Mouse (Mus musculus) heart, adult 2 months (tissue): ENCODE results near the gene Msi2. TPM values are rescaled to one million over a fixed set of nuclear protein-coding genes. Genes with fewer than 3 reads are reported as not detected.

Source experiments
- DNase-seq, 2 experiments: peaks; one replicate each; pipeline ENCODE4 v3.0.0; 2021
- H3K27ac ChIP-seq: fragments of 200-600 bp; 2 replicates; pipeline ENCODE4 v1.8.1; 2022
- H3K27me3 ChIP-seq: fragments of 200-500 bp; 2 replicates; pipeline ENCODE4 v1.6.1; 2012; ENCODE audit warnings: mild to moderate bottlenecking, low read length, inconsistent platforms, mixed read lengths; ENCODE audit not compliant: control insufficient read depth, insufficient read depth
- H3K36me3 ChIP-seq: fragments of 200-500 bp; 2 replicates; pipeline ENCODE4 v1.6.1; 2012; ENCODE audit warnings: low read length, inconsistent platforms; ENCODE audit not compliant: control insufficient read depth, insufficient read depth
- H3K4me1 ChIP-seq: fragments of 200-500 bp; 2 replicates; pipeline ENCODE4 v1.6.1; 2011; ENCODE audit warnings: low read length; ENCODE audit not compliant: control insufficient read depth, insufficient read depth
- H3K4me3 ChIP-seq: fragments of 200-600 bp; 2 replicates; pipeline ENCODE4 v1.8.1; 2022
- H3K79me2 ChIP-seq: fragments of 200-500 bp; replicated peaks from 2 replicates; pipeline ENCODE4 v1.6.1; 2012; ENCODE audit warnings: mild to moderate bottlenecking, inconsistent platforms, low read length, moderate library complexity, mixed read lengths; ENCODE audit not compliant: control insufficient read depth, insufficient read depth
- H3K9ac ChIP-seq: fragments of 200-500 bp; 2 replicates; pipeline ENCODE4 v1.6.1; 2012; ENCODE audit warnings: low read depth, mild to moderate bottlenecking, control low read depth, inconsistent platforms, low read length, mixed read lengths
- CTCF ChIP-seq: fragments of 200-600 bp; IDR thresholded peaks from 2 replicates; pipeline ENCODE4 v1.8.1; 2022; ENCODE audit warnings: antibody characterized with exemption, mild to moderate bottlenecking, moderate library complexity
- EP300 ChIP-seq: fragments of 200-500 bp; IDR thresholded peaks from 2 replicates; pipeline ENCODE4 v1.6.1; 2011; ENCODE audit warnings: low read depth, low read length, control low read depth; ENCODE audit not compliant: insufficient read depth
- POLR2A ChIP-seq: fragments of 200-500 bp; IDR thresholded peaks from 2 replicates; pipeline ENCODE4 v1.6.1; 2011; ENCODE audit warnings: mild to moderate bottlenecking, low read depth, low read length, control low read depth; ENCODE audit not compliant: insufficient read depth
- WGBS: fragments of 180-500 bp; shearing (Covaris S2); methylation state at CpG from one replicate; pipeline ENCODE4 v1.1.7; 2018; 5-methylcytosine and 5-hydroxymethylcytosine counted together
- intact Hi-C: fragments of 180-260 bp; cut with DNase I; formaldehyde crosslinking; loops from one replicate; pipeline ENCODE4 v1.15.1; 2025
- polyA plus RNA-seq: library from polyadenylated mRNA; depleted of rRNA; stranded (reverse); fragments of >200 nt; gene quantifications from 2 replicates; pipeline ENCODE4 v1.2.3, GENCODE M21; 2012
- total RNA-seq, 2 experiments: library from RNA; stranded (reverse); gene quantifications; 2 replicates each; pipeline ENCODE4 v1.2.3; 2021

Msi2 gene
- total and polyA plus RNA-seq, 3 experiments, result 42.5 to 208 (median 176) TPM

DNA sequence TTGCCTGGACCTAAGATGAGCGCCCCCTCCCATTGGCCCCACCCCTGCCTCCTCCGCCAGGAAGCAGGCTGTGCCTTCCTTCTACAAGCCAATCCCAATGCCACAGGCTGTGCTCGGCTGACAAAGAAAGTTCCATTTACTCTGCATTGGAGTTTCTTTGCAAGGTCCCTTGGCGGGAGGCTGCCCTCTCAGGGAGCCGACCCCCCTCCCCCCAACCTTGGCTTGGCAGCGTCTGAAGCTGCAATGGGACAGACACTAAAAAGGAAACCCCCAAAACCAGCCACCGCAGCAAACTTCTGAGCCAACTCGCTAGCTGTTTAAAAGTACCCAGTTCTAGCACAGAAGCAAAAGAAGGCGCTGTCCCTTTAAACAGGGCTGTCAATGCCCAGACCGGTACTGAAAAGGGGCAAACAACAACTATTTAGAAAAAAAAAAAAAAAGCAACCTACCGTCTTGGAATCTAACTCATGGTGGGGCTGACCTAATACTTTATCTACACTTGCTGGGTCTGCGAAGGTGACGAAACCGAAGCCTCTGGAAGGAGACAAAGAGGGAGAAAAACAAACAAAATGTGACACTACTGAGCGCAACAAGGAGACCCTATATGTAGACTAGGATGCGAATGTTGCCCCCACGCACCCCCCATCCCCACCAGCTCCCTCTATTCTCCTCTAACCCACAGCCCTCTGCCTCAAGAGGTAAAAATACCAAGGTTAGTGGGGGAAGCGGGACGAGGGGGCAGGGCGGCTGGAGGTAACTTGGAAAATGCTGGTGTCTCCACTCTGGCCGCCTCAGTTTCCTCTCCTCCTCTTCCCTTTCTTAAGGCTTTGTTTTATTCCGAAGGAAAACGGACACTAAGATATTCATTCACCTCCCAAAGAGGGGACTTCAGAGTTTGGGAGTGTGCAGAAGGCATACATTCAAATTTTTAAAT lies 2.0 kb downstream of the Msi2 start:
- 2% methylated on average over 23 of the region's 23 CpGs for WGBS
- peaks cover 5% of the 10 kb centered on the region for H3K36me3 ChIP-seq
- H3K4me3 ChIP-seq, result peak overlapping the region; percentile 90
- TF ChIP-seq CTCF (no peak), POLR2A (no peak), EP300 (no peak)
- H3K27ac ChIP-seq, result peak overlapping the region; percentile 98
- peaks cover 1% of the 10 kb centered on the region; the same call in 1 of the 2 replicates for H3K4me1 ChIP-seq
- intact Hi-C loops, result loop anchor here (5.0 kb wide), 2 partner anchors 64 to 159 kb away; no protein-coding TSS in a partner anchor
- H3K27me3 ChIP-seq, result no peaks in the 10 kb centered on the region
- H3K9ac ChIP-seq, result peak overlapping the region; percentile 86
- peak; percentile 41 to 47 for DNase-seq
- no peaks in the 10 kb centered on the region for H3K79me2 ChIP-seq

DNA sequence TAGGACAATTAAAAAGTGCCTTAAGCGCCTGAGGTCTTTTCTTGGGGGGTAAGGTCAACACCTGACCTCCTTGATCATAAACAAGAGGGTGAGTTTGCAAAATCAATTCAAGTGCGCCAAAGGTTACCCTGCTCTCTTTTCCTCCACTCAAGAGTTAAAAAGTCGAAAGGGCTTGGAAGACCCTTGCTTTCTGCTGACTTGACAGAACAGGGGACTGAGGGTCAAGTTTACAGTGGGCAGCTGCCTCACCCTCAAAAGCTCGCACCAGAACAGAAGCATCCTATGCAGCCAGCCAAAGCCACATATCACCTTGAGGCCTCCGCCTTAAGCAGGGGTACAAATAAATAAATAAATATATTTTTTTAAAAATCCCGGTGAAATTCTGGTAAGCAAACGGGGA lies 3.0 kb downstream of the Msi2 start:
- Histone ChIP-seq H3K9ac (no peak overlapping the region), H3K36me3 (peaks cover 5% of the 10 kb centered on the region), H3K4me1 (peaks cover 1% of the 10 kb centered on the region; the same call in 1 of the 2 replicates), H3K27me3 (no peaks in the 10 kb centered on the region), H3K27ac (peak overlapping the region; percentile 12; the same call in 1 of the 2 replicates), H3K4me3 (no peak overlapping the region), H3K79me2 (no peaks in the 10 kb centered on the region)
- DNase-seq, result no peak
- intact Hi-C loops, result loop anchor here (5.0 kb wide), 2 partner anchors 63 to 158 kb away; no protein-coding TSS in a partner anchor
- TF ChIP-seq POLR2A (no peak), EP300 (no peak), CTCF (no peak)
- 60% methylated on average over 7 of the region's 7 CpGs for WGBS

DNA sequence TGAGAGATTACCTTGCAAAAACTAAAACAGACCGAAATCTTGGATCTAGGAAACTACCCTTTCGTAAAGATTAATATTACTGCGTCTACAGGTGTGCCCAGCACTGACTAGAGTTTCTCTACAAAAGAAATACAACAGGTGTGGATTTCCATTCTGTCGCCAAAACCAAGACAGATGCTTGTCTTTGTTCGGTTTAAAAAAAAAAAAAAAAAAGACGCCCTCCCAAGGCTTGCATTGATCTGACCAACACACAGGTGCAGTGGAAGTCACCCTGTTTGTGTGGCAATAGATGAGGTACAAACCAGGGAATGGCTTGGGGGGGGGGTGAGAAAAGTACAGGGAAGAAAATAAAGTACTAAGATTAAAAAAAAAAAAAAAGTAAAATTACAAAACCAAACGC lies 4.2 kb downstream of the Msi2 start:
- H3K27me3 ChIP-seq, result no peaks in the 10 kb centered on the region
- no peak for DNase-seq
- peaks cover 1% of the 10 kb centered on the region; the same call in 1 of the 2 replicates for H3K4me1 ChIP-seq
- intact Hi-C loops, result no loop called here
- WGBS, result 73% methylated on average over 7 of the region's 7 CpGs
- H3K9ac ChIP-seq, result no peak overlapping the region
- H3K36me3 ChIP-seq, result peaks cover 5% of the 10 kb centered on the region
- H3K79me2 ChIP-seq, result no peaks in the 10 kb centered on the region
- H3K4me3 ChIP-seq, result no peak overlapping the region
- H3K27ac ChIP-seq, result no peak overlapping the region
- no peak for TF ChIP-seq CTCF
- TF ChIP-seq EP300, result no peak
- no peak for TF ChIP-seq POLR2A

DNA sequence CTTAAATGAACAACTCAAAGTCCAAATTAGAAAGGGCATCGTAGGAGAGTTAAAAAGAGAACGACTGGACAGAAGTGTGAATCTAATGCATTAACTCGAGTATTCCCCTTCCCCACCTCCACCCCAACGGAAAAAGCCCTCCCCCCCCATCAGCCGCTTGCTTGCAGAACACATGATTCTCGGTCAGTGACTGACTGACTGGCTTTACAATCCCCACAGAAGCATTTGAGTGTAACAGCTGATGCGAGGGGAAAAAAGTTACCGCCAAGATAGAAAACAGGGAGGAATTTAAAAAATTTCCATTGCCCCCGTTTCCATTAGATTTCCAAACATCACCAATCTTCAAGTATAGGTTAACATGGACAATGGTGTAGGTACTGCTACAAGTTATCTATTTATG lies 4.8 kb downstream of the Msi2 start:
- no peak for DNase-seq
- intact Hi-C loops, result no loop called here
- peaks cover 5% of the 10 kb centered on the region for H3K36me3 ChIP-seq
- H3K27me3 ChIP-seq, result no peaks in the 10 kb centered on the region
- 54% methylated on average over 9 of the region's 9 CpGs for WGBS
- no peaks in the 10 kb centered on the region for H3K79me2 ChIP-seq
- no peak overlapping the region for H3K9ac ChIP-seq
- H3K27ac ChIP-seq, result no peak overlapping the region
- H3K4me3 ChIP-seq, result no peak overlapping the region
- peaks cover 1% of the 10 kb centered on the region; the same call in 1 of the 2 replicates for H3K4me1 ChIP-seq
- TF ChIP-seq EP300, result no peak
- no peak for TF ChIP-seq POLR2A
- TF ChIP-seq CTCF, result no peak

DNA sequence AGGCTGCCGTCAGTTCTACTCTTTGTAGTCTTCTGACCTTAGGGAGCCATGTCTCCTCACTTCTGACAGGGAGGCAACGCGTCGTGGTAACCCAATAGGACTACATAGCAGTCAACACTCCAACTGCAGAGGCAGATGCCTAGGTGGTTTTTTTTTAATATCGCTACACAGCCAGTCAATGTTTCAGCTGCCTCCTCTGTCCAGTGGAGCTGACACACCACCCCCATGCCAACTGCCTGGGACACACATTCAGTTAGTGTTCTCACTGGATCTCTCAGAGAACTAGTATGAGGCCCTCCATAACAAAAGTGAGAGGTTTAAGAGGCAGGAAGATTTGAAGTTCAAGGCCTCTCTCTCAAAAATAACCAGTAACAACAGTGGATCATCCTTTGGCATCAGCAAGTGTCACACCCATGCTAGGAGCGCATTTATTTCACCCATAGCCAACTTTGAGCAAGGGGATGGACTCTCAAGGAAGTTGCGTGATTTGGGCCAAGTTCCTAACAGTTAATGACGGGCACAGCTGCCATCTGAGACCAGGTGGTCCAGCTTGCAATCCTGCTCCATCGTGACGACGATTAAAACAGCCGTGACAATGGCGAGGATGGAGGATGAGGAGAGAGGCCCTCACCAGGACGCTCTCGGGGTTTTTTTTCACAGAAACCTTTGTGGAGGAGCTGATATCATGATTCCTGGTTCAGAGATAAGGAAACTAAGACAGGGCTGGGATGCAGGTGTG lies 8.3 kb downstream of the Msi2 start:
- Histone ChIP-seq H3K4me3 (no peak overlapping the region), H3K79me2 (no peaks in the 10 kb centered on the region), H3K27me3 (no peaks in the 10 kb centered on the region), H3K36me3 (peaks cover 3% of the 10 kb centered on the region), H3K9ac (no peak overlapping the region), H3K4me1 (no peaks in the 10 kb centered on the region), H3K27ac (no peak overlapping the region)
- WGBS, result 85% methylated on average over 15 of the region's 15 CpGs
- TF ChIP-seq EP300, result no peak
- TF ChIP-seq POLR2A, result no peak
- TF ChIP-seq CTCF, result no peak
- no peak for DNase-seq
- intact Hi-C loops, result no loop called here
